In genomic region chr5:66305511-66305910, GRCm38 (mm10) we compare ENCODE assay signal across 18 mouse cellular contexts. TPM values are rescaled to one million over a fixed set of nuclear protein-coding genes. Genes with fewer than 3 reads are reported as not detected.
DNase-seq lines count a peak whose midpoint lies in the region; ATAC-seq lines count a peak whose summit lies in the region.
"Had no signal": no experiment of that assay in that cellular context is flagged by ENCODE, and none has a peak within 500 bp of the region (broad histone marks: within the 10 kb centered on the region; RNA-seq: fewer than 3 reads in every experiment).

No protein-coding gene starts in this region.

- peak overlapping the region; percentile 80 for H3K27ac ChIP-seq in forebrain, embryonic 13.5 days
- no peak overlapping the region for H3K27ac ChIP-seq in forebrain, embryonic 10.5 days
- H3K27ac ChIP-seq: lung, embryonic 15.5 days had no signal

- H3K4me2 ChIP-seq in forebrain, embryonic 13.5 days = no peak overlapping the region
- H3K4me2 ChIP-seq: lung, embryonic 15.5 days had no signal

- peaks cover 45% of the 10 kb centered on the region for H3K36me3 ChIP-seq in forebrain, embryonic 13.5 days (ENCODE audit: poor library complexity, severe bottlenecking)
- peaks cover 20% of the 10 kb centered on the region for H3K36me3 ChIP-seq in forebrain, embryonic 10.5 days (replicated peaks)

- H3K4me3 ChIP-seq in forebrain, embryonic 13.5 days = no peak overlapping the region
- H3K4me3 ChIP-seq in forebrain, embryonic 10.5 days = no peak overlapping the region
- H3K4me3 ChIP-seq: erythroblast, embryonic 14.5 days; lung, embryonic 15.5 days had no signal

- no peak for DNase-seq in forebrain, embryonic 10.5 days (ENCODE audit: extremely low spot score, low spot score)
- DNase-seq in left cerebral cortex, adult 18-20 months (ENCODE audit: low spot score in 2 of 2) = peak; percentile 54 to 67
- no peak for DNase-seq in left cerebral cortex, adult 11 months (ENCODE audit: low spot score)
- DNase-seq in left cerebral cortex, postnatal 4 days = peak; percentile 26
- no peak for DNase-seq in gastrocnemius, adult 18-20 months (ENCODE audit: low spot score)
- no peak for DNase-seq in spleen, postnatal 14 days (ENCODE audit: low spot score in 2 of 2)
- DNase-seq in ovary, postnatal 14 days (ENCODE audit: low spot score) = no peak
- DNase-seq: cerebellum, adult 9-11 months; kidney, postnatal 10 days; thymus, postnatal 36 days had no signal

- ATAC-seq in forebrain, embryonic 13.5 days = peak; percentile 34; the same call in 1 of the 2 replicates
- ATAC-seq: intestine, postnatal 0 days; Patski had no signal

- H3K4me1 ChIP-seq in forebrain, embryonic 13.5 days = peaks cover 22% of the 10 kb centered on the region
- no peaks in the 10 kb centered on the region for H3K4me1 ChIP-seq in forebrain, embryonic 10.5 days
- H3K4me1 ChIP-seq: lung, embryonic 15.5 days had no signal

- intact Hi-C loops in left cerebral cortex, postnatal 4 days (cut with DNase I) = no loop called here

- H3K27me3 ChIP-seq in forebrain, embryonic 13.5 days = no peaks in the 10 kb centered on the region
- no peaks in the 10 kb centered on the region for H3K27me3 ChIP-seq in forebrain, embryonic 10.5 days (ENCODE audit: poor library complexity, severe bottlenecking)
- H3K27me3 ChIP-seq: lung, embryonic 15.5 days; Patski had no signal

- WGBS in forebrain, embryonic 13.5 days = 75% methylated on average over 8 of the region's 8 CpGs
- 90% methylated on average over 8 of the region's 8 CpGs for WGBS in forebrain, embryonic 10.5 days

- H3K9ac ChIP-seq in forebrain, embryonic 13.5 days = no peak overlapping the region
- H3K9ac ChIP-seq: lung, embryonic 15.5 days had no signal

- no peaks in the 10 kb centered on the region for H3K9me3 ChIP-seq in forebrain, embryonic 13.5 days (replicated peaks)
- H3K9me3 ChIP-seq in forebrain, embryonic 10.5 days = no peaks in the 10 kb centered on the region
- H3K9me3 ChIP-seq: lung, embryonic 15.5 days had no signal

RNA-seq across cellular contexts. Expression of gene Nsun7, which starts 45.8 kb away (rescaled TPM):
- 1.5 and 1.9 TPM in 2 replicates for polyA plus RNA-seq in forebrain, embryonic 13.5 days (2015; fragmentation: Nextera tagmentation; extraction: Ambion mirVana)
- polyA plus RNA-seq in forebrain, embryonic 10.5 days (2016; fragmentation: Nextera tagmentation; extraction: Ambion mirVana) = 0.34 and 0.64 TPM in 2 replicates
- 1 to 10 TPM; 3.9 to 5.4 TPM for total RNA-seq in left cerebral cortex, adult 18-20 months (2021)
- total RNA-seq in left cerebral cortex, postnatal 4 days (2021) = 1 to 10 TPM; 3.9 to 4.8 TPM
- under 1 TPM in 1 of 2 experiments, not detected in 1; 0.18 TPM for total RNA-seq in gastrocnemius, adult 18-20 months (2021)
- total RNA-seq: megakaryocyte, adult 5-6 weeks; neutrophil, adult 5-6 weeks had no signal
- polyA plus RNA-seq: erythroblast, embryonic 14.5 days; small intestine, adult 2 months had no signal

Comparison
In these comparisons a context has a peak if more than half of its experiments do, and no peak if none do; other contexts are left out.
1. DNase-seq: peak in left cerebral cortex, adult 18-20 months (2 of 2) and left cerebral cortex, postnatal 4 days (single experiment); none in forebrain, embryonic 10.5 days (single experiment), left cerebral cortex, adult 11 months (single experiment), gastrocnemius, adult 18-20 months (single experiment), spleen, postnatal 14 days (0 of 2) and ovary, postnatal 14 days (single experiment).
2. RNA of gene Nsun7, which starts 45.8 kb away (total RNA-seq): 3.9 to 5.4 TPM in left cerebral cortex, adult 18-20 months and 3.9 to 4.8 TPM in left cerebral cortex, postnatal 4 days; 0.18 TPM in gastrocnemius, adult 18-20 months; every median in the first group is over 4 times any median in the second.